Mouse (Mus musculus) erythroblast, embryonic 14.5 days (primary cell): ENCODE data around the gene Gm13289.

Experiments used
- GATA1 ChIP-seq: IDR thresholded peaks from 2 replicates; pipeline ENCODE4 v1.6.1; 2012; ENCODE audit warnings: low read length, inconsistent platforms, mixed read lengths
- TAL1 ChIP-seq: IDR thresholded peaks from 3 replicates; pipeline ENCODE4 v1.6.1; 2012; ENCODE audit warnings: low read length, inconsistent platforms, mixed read lengths

GRCm38 (mm10) chr4:88738480-88738879 lies 38.2 kb upstream of the Gm13289 start:
- TF ChIP-seq TAL1 (no peak), GATA1 (no peak)
